Mouse (Mus musculus) stomach, embryonic 16.5 days (tissue): ENCODE data around the gene Gm11111. TPM values are rescaled to one million over a fixed set of nuclear protein-coding genes. Genes with fewer than 3 reads are reported as not detected.

ENCODE experiments used
- ATAC-seq: fragments of 200-750 bp; cut with Nextera tagmentation; 2 replicates; pipeline ENCODE4 v1.8.0; 2017; ENCODE audit warnings: moderate number of reproducible peaks, moderate TSS enrichment; ENCODE audit not compliant: insufficient read depth, low FRiP score
- H3K27ac ChIP-seq: fragments of 300-500 bp; sonication (generic); 2 replicates; pipeline ENCODE4 v1.5.1; 2014; ENCODE audit warnings: low read length
- H3K27me3 ChIP-seq: fragments of 300-500 bp; sonication (generic); 2 replicates; pipeline ENCODE4 v1.6.1; 2014; ENCODE audit warnings: low read length, control low read depth, mixed read lengths; ENCODE audit not compliant: control insufficient read depth, insufficient read depth
- H3K36me3 ChIP-seq: fragments of 300-500 bp; sonication (generic); 2 replicates; pipeline ENCODE4 v1.6.1; 2014; ENCODE audit warnings: low read length; ENCODE audit not compliant: control insufficient read depth, insufficient read depth
- H3K4me1 ChIP-seq: fragments of 300-500 bp; sonication (generic); 2 replicates; pipeline ENCODE4 v1.6.1; 2014; ENCODE audit warnings: low read length, control low read depth, mixed read lengths; ENCODE audit not compliant: control insufficient read depth, insufficient read depth
- H3K4me2 ChIP-seq: fragments of 300-500 bp; sonication (generic); 2 replicates; pipeline ENCODE4 v1.6.1; 2014; ENCODE audit warnings: low read depth, low read length, mixed read lengths
- H3K4me3 ChIP-seq: fragments of 300-500 bp; sonication (generic); replicated peaks from 2 replicates; pipeline ENCODE4 v1.5.1; 2014; ENCODE audit warnings: mild to moderate bottlenecking, low read length
- H3K9ac ChIP-seq: fragments of 300-500 bp; sonication (generic); 2 replicates; pipeline ENCODE4 v1.6.1; 2014; ENCODE audit warnings: low read length
- H3K9me3 ChIP-seq: fragments of 300-500 bp; sonication (generic); replicated peaks from 2 replicates; pipeline ENCODE4 v1.6.1; 2016; ENCODE audit warnings: low read length, control low read depth; ENCODE audit not compliant: control insufficient read depth
- WGBS: fragments of 180-500 bp; shearing (Covaris S2); extraction: QIAGEN DNeasy Blood & Tissue Kit; methylation state at CpG from one replicate; pipeline ENCODE4 v1.1.7; 2014; 5-methylcytosine and 5-hydroxymethylcytosine counted together
- polyA plus RNA-seq: library from polyadenylated mRNA; unstranded; fragments of >200 nt; fragmentation: Nextera tagmentation; extraction: Ambion mirVana; gene quantifications from 2 replicates; pipeline ENCODE4 v1.2.1, GENCODE M21; 2015

The Gm11111 gene
- polyA plus RNA-seq: not detected in 2 replicates

- Histone ChIP-seq H3K4me3 (no peak within 1 kb of the TSS), H3K9me3 (no peaks in the 10 kb centered on the region), H3K27me3 (no peaks in the 10 kb centered on the region), H3K4me1 (no peaks in the 10 kb centered on the region), H3K36me3 (no peaks in the 10 kb centered on the region), H3K9ac (no peak within 1 kb of the TSS), H3K27ac (no peak within 1 kb of the TSS), H3K4me2 (no peak within 1 kb of the TSS)
- ATAC-seq: no peak
These were observed at the start of gene Gm11111 for GRCm38 (mm10) chr5:98552395-98552794. Gm11111 (plus strand) TSS chr5:98552695.

DNA sequence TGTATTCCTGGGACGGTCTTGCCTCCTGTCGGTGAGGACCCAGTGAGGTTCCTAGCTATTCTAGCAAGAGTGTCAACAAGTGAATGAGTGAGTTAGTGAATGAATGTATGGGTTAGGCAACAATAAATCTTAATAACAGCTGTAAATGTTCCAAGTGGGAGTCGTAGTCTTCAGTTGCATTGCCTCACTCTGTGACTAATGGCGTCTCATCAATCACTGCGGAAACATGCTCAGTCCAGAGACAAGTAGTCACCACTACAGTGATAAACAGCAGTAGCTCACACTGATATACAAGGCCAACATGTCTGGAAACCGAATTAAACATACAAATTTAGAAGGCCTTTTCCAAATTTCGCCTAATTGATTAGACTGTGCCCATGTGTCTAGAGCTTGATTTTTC is 36.3 kb upstream of the Gm11111 start:
- Histone ChIP-seq H3K9ac (no peak overlapping the region), H3K4me3 (no peak overlapping the region), H3K4me2 (no peak overlapping the region), H3K4me1 (no peaks in the 10 kb centered on the region), H3K27ac (no peak overlapping the region), H3K36me3 (no peaks in the 10 kb centered on the region), H3K27me3 (no peaks in the 10 kb centered on the region), H3K9me3 (no peaks in the 10 kb centered on the region)
- ATAC-seq: no peak
- 68% methylated on average over 7 of the region's 7 CpGs for WGBS

DNA sequence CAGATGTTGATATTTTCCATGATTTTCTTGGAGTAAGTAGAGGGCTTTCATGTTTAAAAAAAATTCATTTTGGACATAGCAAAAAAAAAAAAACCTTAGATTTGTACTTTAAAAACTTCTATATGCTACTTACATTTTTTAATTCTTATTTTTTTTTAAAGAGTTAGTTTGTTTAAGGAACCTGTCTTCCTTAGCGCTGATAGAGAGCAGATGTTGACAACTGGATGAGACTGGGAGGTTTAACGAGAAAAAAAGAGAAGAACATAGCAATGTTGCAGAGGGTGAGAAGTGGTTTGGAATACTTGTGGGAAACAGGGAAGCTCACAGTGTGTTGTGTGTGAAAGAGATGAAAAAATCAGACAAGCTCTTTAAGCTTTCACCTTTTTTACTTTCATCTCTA is 32.4 kb upstream of the Gm11111 start:
- 0 out of 2 replicates have a peak, but pooled peaks cover 5% of the 10 kb centered on the region for H3K9me3 ChIP-seq
- H3K4me1 ChIP-seq: no peaks in the 10 kb centered on the region
- H3K4me2 ChIP-seq: no peak overlapping the region
- no peak overlapping the region for H3K27ac ChIP-seq
- WGBS: 41% methylated on average over 2 of the region's 2 CpGs
- H3K9ac ChIP-seq: no peak overlapping the region
- H3K4me3 ChIP-seq: no peak overlapping the region
- no peaks in the 10 kb centered on the region for H3K36me3 ChIP-seq
- no peak for ATAC-seq
- H3K27me3 ChIP-seq: no peaks in the 10 kb centered on the region

DNA sequence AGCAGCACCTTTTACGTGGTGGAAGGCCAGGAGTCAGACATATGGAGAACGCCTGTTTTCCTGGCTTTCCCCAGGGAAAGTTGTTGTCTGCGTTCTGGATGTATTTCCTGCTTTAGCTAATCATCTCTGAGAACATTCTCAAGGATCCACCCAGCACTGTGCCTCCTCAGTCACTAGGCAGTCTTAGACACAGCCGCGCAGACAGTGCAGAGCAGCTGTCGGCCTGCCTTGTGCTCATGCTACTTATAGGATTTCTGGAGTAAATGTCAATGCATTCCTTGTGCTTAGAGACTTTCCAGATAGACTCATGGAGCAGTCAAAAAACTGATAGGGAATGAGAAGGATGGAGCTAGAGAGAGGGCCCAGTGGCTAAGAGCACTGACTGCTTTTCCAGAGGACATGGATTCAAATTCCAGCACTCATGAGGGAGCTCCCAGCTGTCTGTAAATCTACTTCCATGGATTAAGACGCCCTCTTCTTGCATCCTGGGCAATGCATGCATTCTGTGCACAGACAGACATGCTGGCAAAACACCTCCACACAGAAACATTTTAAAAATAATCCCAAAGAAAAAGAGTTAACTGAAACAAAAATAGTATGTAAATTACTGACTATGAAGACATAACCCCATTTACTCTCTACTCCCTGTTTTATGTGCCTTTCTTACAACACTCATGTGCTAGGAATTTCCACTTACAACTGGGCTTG is 30.1 kb upstream of the Gm11111 start:
- Histone ChIP-seq H3K4me2 (no peak overlapping the region), H3K27me3 (no peaks in the 10 kb centered on the region), H3K27ac (no peak overlapping the region), H3K36me3 (no peaks in the 10 kb centered on the region), H3K4me1 (no peaks in the 10 kb centered on the region), H3K9me3 (0 out of 2 replicates have a peak, but pooled peaks cover 5% of the 10 kb centered on the region), H3K9ac (no peak overlapping the region), H3K4me3 (no peak overlapping the region)
- 84% methylated on average over 7 of the region's 7 CpGs for WGBS
- no peak for ATAC-seq

- no peak overlapping the region for H3K4me3 ChIP-seq
- 83% methylated on average over 7 of the region's 7 CpGs for WGBS
- no peaks in the 10 kb centered on the region for H3K27me3 ChIP-seq
These were observed 29.4 kb upstream of the Gm11111 start for GRCm38 (mm10) chr5:98523050-98523449.

GRCm38 (mm10) chr5:98523783-98524182 is 28.7 kb upstream of the Gm11111 start:
- no peaks in the 10 kb centered on the region for H3K27me3 ChIP-seq
- 0 out of 2 replicates have a peak, but pooled peaks cover 5% of the 10 kb centered on the region for H3K9me3 ChIP-seq
- H3K36me3 ChIP-seq: no peaks in the 10 kb centered on the region
- no peak overlapping the region for H3K27ac ChIP-seq
- H3K4me2 ChIP-seq: no peak overlapping the region
- peak; percentile 68; the same call in 1 of the 2 replicates for ATAC-seq
- H3K4me3 ChIP-seq: no peak overlapping the region
- no peaks in the 10 kb centered on the region for H3K4me1 ChIP-seq
- H3K9ac ChIP-seq: no peak overlapping the region
- WGBS: 76% methylated on average over 1 of the region's 1 CpGs

More at GRCm38 (mm10) chr5:98523050-98523449, 29.4 kb upstream of the Gm11111 start:
- H3K27ac ChIP-seq: no peak overlapping the region
- H3K4me1 ChIP-seq: no peaks in the 10 kb centered on the region
- H3K9me3 ChIP-seq: 0 out of 2 replicates have a peak, but pooled peaks cover 5% of the 10 kb centered on the region
- H3K36me3 ChIP-seq: no peaks in the 10 kb centered on the region
- no peak overlapping the region for H3K9ac ChIP-seq
- ATAC-seq: no peak
- H3K4me2 ChIP-seq: no peak overlapping the region

- no peaks in the 10 kb centered on the region for H3K27me3 ChIP-seq
- H3K4me1 ChIP-seq: no peaks in the 10 kb centered on the region
- no peaks in the 10 kb centered on the region for H3K9me3 ChIP-seq
- H3K4me3 ChIP-seq: no peak overlapping the region
- no peak overlapping the region for H3K4me2 ChIP-seq
- H3K9ac ChIP-seq: no peak overlapping the region
- ATAC-seq: no peak
- H3K36me3 ChIP-seq: no peaks in the 10 kb centered on the region
- no peak overlapping the region for H3K27ac ChIP-seq
- WGBS: 77% methylated on average over 1 of the region's 1 CpGs
These were observed 11.2 kb upstream of the Gm11111 start for GRCm38 (mm10) chr5:98541333-98541732.

GRCm38 (mm10) chr5:98550285-98550684 is 2.2 kb upstream of the Gm11111 start:
- Histone ChIP-seq H3K4me3 (no peak overlapping the region), H3K27me3 (no peaks in the 10 kb centered on the region), H3K27ac (no peak overlapping the region), H3K9me3 (no peaks in the 10 kb centered on the region), H3K36me3 (no peaks in the 10 kb centered on the region), H3K4me1 (no peaks in the 10 kb centered on the region), H3K4me2 (no peak overlapping the region), H3K9ac (no peak overlapping the region)
- 32% methylated on average over 5 of the region's 5 CpGs for WGBS
- no peak for ATAC-seq

GRCm38 (mm10) chr5:98550873-98551272 is 1.6 kb upstream of the Gm11111 start:
- Histone ChIP-seq H3K4me2 (no peak overlapping the region), H3K27me3 (no peaks in the 10 kb centered on the region), H3K9me3 (no peaks in the 10 kb centered on the region), H3K4me3 (no peak overlapping the region), H3K4me1 (no peaks in the 10 kb centered on the region), H3K36me3 (no peaks in the 10 kb centered on the region), H3K9ac (no peak overlapping the region), H3K27ac (no peak overlapping the region)
- WGBS: 97% methylated on average over 1 of the region's 1 CpGs
- no peak for ATAC-seq
